Mouse (Mus musculus): ENCODE measurements around the gene Rin3. TPM values are rescaled to one million over a fixed set of nuclear protein-coding genes. Genes with fewer than 3 reads are reported as not detected.

The Rin3 gene
- polyA plus RNA-seq, 1 experiment: 1.4 TPM

DNA sequence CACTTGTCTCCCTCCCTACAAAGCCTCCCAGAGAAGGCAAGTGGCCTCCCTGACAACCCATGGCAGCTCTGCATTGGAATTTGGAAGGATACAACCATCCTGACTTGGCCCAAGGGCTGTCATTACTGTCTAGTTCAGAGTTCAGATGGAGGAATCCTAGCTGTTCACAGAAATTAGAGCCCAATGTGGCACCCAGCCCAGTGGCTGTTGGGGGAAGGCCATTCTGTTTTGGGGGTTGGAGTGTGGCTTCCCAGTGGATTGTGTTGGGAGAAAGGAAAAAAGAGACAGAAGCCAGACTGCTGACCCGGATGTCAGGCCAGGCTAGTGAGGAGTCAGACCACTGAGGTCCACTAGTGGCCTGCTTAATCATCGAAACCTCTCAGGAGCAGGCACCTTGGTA is 40.5 kb downstream of the Rin3 start:
- Histone ChIP-seq H3K27ac (ENCODE audit: insufficient read depth, low read length) (no peak overlapping the region), H3K4me1 (ENCODE audit: control insufficient read depth, insufficient read depth, low read length) (no peaks in the 10 kb centered on the region), H3K4me3 (ENCODE audit: insufficient read depth, low read length) (no peak overlapping the region)
- TF ChIP-seq CTCF (IDR thresholded peaks at IDR 0.05; ENCODE audit: extremely low read depth, insufficient read depth, low read length) (no peak), POLR2A (IDR thresholded peaks at IDR 0.05; ENCODE audit: extremely low read depth, insufficient read depth, low read length) (no peak)

DNA sequence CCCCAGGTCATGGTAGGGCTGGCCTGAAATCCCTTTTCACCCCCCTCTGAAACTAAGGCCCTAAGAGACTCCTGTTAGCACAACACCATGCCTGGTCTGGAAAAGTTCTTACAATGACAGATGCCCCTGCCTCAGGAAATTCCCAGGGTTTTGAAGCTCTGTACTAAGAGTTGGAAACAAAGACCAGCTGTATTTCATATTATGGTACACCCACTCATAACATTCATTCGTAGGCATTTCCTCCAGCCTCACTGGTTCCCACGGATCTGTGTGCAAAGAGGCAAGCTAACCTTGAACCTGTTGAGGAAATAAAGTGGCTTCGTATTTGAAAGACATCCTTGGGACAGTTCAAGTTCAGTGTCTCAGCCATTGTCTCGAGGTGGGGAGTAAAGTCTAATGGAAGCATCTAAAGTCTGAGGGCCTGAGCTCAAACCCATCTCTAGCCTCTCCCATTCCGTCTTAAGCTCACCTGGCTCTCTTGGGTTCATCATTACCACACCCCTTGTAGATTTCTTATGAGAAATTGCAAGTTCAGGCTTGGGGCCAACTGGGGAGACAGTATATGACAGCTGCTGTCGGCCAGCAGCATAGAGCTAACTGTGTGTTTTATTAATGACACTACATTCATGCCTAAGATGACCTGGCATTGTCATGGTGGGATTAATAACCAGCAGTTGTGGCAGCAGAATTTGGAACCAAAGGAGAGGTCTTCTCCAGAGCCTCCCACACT is 41.5 kb downstream of the Rin3 start:
- Histone ChIP-seq H3K27ac (ENCODE audit: insufficient read depth, low read length) (no peak overlapping the region), H3K4me3 (ENCODE audit: insufficient read depth, low read length) (no peak overlapping the region), H3K4me1 (ENCODE audit: control insufficient read depth, insufficient read depth, low read length) (no peaks in the 10 kb centered on the region)
- TF ChIP-seq CTCF (IDR thresholded peaks at IDR 0.05; ENCODE audit: extremely low read depth, insufficient read depth, low read length) (no peak), POLR2A (IDR thresholded peaks at IDR 0.05; ENCODE audit: extremely low read depth, insufficient read depth, low read length) (no peak)

- H3K27ac ChIP-seq (ENCODE audit: insufficient read depth, low read length): no peak overlapping the region
- TF ChIP-seq POLR2A (IDR thresholded peaks at IDR 0.05; ENCODE audit: extremely low read depth, insufficient read depth, low read length): no peak
- no peak for TF ChIP-seq CTCF (IDR thresholded peaks at IDR 0.05; ENCODE audit: extremely low read depth, insufficient read depth, low read length)
- H3K4me1 ChIP-seq (ENCODE audit: control insufficient read depth, insufficient read depth, low read length): no peaks in the 10 kb centered on the region
- no peak overlapping the region for H3K4me3 ChIP-seq (ENCODE audit: insufficient read depth, low read length)
These were observed 42.0 kb downstream of the Rin3 start for GRCm38 (mm10) chr12:102324886-102325220.

- H3K4me3 ChIP-seq (ENCODE audit: insufficient read depth, low read length): no peak overlapping the region
- no peak overlapping the region for H3K27ac ChIP-seq (ENCODE audit: insufficient read depth, low read length)
- TF ChIP-seq CTCF (IDR thresholded peaks at IDR 0.05; ENCODE audit: extremely low read depth, insufficient read depth, low read length): no peak
- TF ChIP-seq POLR2A (IDR thresholded peaks at IDR 0.05; ENCODE audit: extremely low read depth, insufficient read depth, low read length): no peak
- H3K4me1 ChIP-seq (ENCODE audit: control insufficient read depth, insufficient read depth, low read length): no peaks in the 10 kb centered on the region
These were observed 44.0 kb downstream of the Rin3 start for GRCm38 (mm10) chr12:102326753-102327340.

- Histone ChIP-seq H3K4me1 (ENCODE audit: control insufficient read depth, insufficient read depth, low read length) (no peaks in the 10 kb centered on the region), H3K27ac (ENCODE audit: insufficient read depth, low read length) (no peak overlapping the region), H3K4me3 (ENCODE audit: insufficient read depth, low read length) (no peak overlapping the region)
- no peak for TF ChIP-seq CTCF (IDR thresholded peaks at IDR 0.05; ENCODE audit: extremely low read depth, insufficient read depth, low read length)
- no peak for TF ChIP-seq POLR2A (IDR thresholded peaks at IDR 0.05; ENCODE audit: extremely low read depth, insufficient read depth, low read length)
These were observed 44.7 kb downstream of the Rin3 start for GRCm38 (mm10) chr12:102327525-102327924.

DNA sequence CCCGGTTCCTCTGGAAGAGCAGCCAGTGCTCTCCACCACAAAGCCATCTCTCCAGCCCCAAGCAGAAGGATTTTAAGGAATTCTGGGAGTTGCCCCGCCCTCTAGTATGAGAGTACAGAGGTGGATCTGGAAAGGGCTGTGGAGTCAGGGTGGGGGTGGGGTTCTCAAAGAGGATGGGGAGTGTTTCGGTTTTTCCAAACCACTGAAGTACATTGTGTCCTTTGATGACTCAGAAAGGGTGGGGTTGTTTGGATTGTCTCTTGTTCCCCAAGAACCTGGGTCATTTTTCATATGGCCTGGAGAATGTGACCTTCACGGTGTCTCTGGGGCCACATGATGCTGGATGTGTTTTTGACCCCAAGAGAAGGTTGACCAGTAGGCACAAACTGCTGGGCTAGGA is 45.2 kb downstream of the Rin3 start:
- TF ChIP-seq CTCF (IDR thresholded peaks at IDR 0.05; ENCODE audit: extremely low read depth, insufficient read depth, low read length): no peak
- TF ChIP-seq POLR2A (IDR thresholded peaks at IDR 0.05; ENCODE audit: extremely low read depth, insufficient read depth, low read length): no peak
- H3K4me1 ChIP-seq (ENCODE audit: control insufficient read depth, insufficient read depth, low read length): no peaks in the 10 kb centered on the region
- no peak overlapping the region for H3K4me3 ChIP-seq (ENCODE audit: insufficient read depth, low read length)
- no peak overlapping the region for H3K27ac ChIP-seq (ENCODE audit: insufficient read depth, low read length)

DNA sequence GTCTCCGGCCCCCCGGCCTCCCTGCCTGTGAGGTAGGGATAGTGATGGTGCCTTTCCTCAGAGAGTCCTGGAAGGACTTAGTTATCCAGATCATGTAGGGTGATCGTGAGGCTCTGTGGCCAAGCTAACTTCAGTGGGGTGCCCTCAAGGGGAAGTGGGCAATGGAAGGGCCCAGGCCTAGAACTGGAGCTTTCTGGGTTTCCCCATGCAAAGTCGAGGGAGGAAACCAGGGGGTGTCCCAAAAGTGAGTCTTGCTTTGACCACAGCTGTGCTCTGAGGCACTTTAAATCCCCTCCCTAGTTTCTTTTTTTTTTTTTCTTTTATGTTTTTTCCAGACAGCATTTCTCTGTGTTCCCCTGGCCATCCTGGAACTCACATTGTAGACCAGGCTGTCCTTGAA is 47.3 kb downstream of the Rin3 start:
- Histone ChIP-seq H3K27ac (ENCODE audit: insufficient read depth, low read length) (no peak overlapping the region), H3K4me1 (ENCODE audit: control insufficient read depth, insufficient read depth, low read length) (no peaks in the 10 kb centered on the region), H3K4me3 (ENCODE audit: insufficient read depth, low read length) (no peak overlapping the region)
- TF ChIP-seq POLR2A (IDR thresholded peaks at IDR 0.05; ENCODE audit: extremely low read depth, insufficient read depth, low read length): no peak
- no peak for TF ChIP-seq CTCF (IDR thresholded peaks at IDR 0.05; ENCODE audit: extremely low read depth, insufficient read depth, low read length)

- no peaks in the 10 kb centered on the region for H3K4me1 ChIP-seq (ENCODE audit: control insufficient read depth, insufficient read depth, low read length)
- TF ChIP-seq CTCF (IDR thresholded peaks at IDR 0.05; ENCODE audit: extremely low read depth, insufficient read depth, low read length) (no peak), POLR2A (IDR thresholded peaks at IDR 0.05; ENCODE audit: extremely low read depth, insufficient read depth, low read length) (no peak)
- no peak overlapping the region for H3K4me3 ChIP-seq (ENCODE audit: insufficient read depth, low read length)
- H3K27ac ChIP-seq (ENCODE audit: insufficient read depth, low read length): no peak overlapping the region
These were observed 47.9 kb downstream of the Rin3 start for GRCm38 (mm10) chr12:102330731-102331130.

GRCm38 (mm10) chr12:102333101-102333500 is 50.3 kb downstream of the Rin3 start:
- H3K4me1 ChIP-seq (ENCODE audit: control insufficient read depth, insufficient read depth, low read length): no peaks in the 10 kb centered on the region
- H3K4me3 ChIP-seq (ENCODE audit: insufficient read depth, low read length): no peak overlapping the region
- TF ChIP-seq POLR2A (IDR thresholded peaks at IDR 0.05; ENCODE audit: extremely low read depth, insufficient read depth, low read length) (no peak), CTCF (IDR thresholded peaks at IDR 0.05; ENCODE audit: extremely low read depth, insufficient read depth, low read length) (no peak)

DNA sequence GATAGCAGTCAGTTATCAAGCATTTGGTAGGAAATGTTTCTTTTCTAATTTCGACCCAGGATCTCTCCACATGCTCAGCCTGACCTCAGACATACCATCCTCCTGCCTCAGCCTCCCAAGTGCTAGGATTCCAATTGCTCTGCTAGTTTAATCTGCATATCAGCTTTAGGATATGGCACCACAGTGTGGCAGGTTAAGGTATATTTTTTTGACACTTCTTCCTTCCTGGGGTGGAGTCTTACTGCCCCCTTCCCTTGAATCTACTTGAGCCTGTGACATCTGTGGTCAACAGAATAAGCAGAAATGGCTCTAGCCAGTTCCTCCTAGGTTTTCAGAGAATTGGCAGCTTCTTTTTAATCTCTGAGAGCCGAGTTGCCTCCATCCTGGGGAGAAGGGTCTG is 56.2 kb downstream of the Rin3 start:
- no peak overlapping the region for H3K4me3 ChIP-seq (ENCODE audit: insufficient read depth, low read length)
- 0 out of 2 replicates have a peak, but pooled peaks cover 2% of the 10 kb centered on the region for H3K4me1 ChIP-seq (ENCODE audit: control insufficient read depth, insufficient read depth, low read length)
- TF ChIP-seq POLR2A (IDR thresholded peaks at IDR 0.05; ENCODE audit: extremely low read depth, insufficient read depth, low read length) (no peak), CTCF (IDR thresholded peaks at IDR 0.05; ENCODE audit: extremely low read depth, insufficient read depth, low read length) (0 out of 2 replicates have a peak, but pooled peaks have one; percentile 18)
- H3K27ac ChIP-seq (ENCODE audit: insufficient read depth, low read length): no peak overlapping the region

More at GRCm38 (mm10) chr12:102333101-102333500, 50.3 kb downstream of the Rin3 start:
- no peak overlapping the region for H3K27ac ChIP-seq (ENCODE audit: insufficient read depth, low read length)

Measured in cortical plate, adult 2 months (tissue).